Mouse (Mus musculus): Measurements from ENCODE around the gene Nek8. TPM values are rescaled to one million over a fixed set of nuclear protein-coding genes. Genes with fewer than 3 reads are reported as not detected.
"Not testable (repeated sequence)": the region's sequence is repeated elsewhere in the genome, so short reads cannot be mapped to it uniquely, and the experiment has no call there.

Gene Nek8
- total RNA-seq (2015) (2.4 and 8.6 TPM in 2 replicates), total RNA-seq (2017) (2.1 and 6.9 TPM in 2 replicates)

- peak; percentile 66 for ATAC-seq (ENCODE audit: poor library complexity, severe bottlenecking)
Measured at GRCm38 (mm10) chr11:78176402-78176862, at the start of gene Nek8, which contains the start of gene Tlcd1. TSS of gene Nek8 (minus strand) at chr11:78176675. TSS of gene Tlcd1 (plus strand) at chr11:78176711.

GRCm38 (mm10) chr11:78223586-78223985 lies 47.1 kb upstream of the Nek8 start:
- ATAC-seq (ENCODE audit: poor library complexity, severe bottlenecking), result no peak

GRCm38 (mm10) chr11:78215709-78216317 lies 39.3 kb upstream of the Nek8 start:
- ATAC-seq (ENCODE audit: poor library complexity, severe bottlenecking), result no peak

- peak; percentile 99 for ATAC-seq (ENCODE audit: poor library complexity, severe bottlenecking)
Measured at GRCm38 (mm10) chr11:78213086-78213817, 36.8 kb upstream of the Nek8 start.

- no peak for ATAC-seq (ENCODE audit: poor library complexity, severe bottlenecking)
Measured at GRCm38 (mm10) chr11:78211513-78211912, 35.0 kb upstream of the Nek8 start.

- no peak for ATAC-seq (ENCODE audit: poor library complexity, severe bottlenecking)
Measured at GRCm38 (mm10) chr11:78210615-78211014, 34.1 kb upstream of the Nek8 start.

GRCm38 (mm10) chr11:78209886-78210285 lies 33.4 kb upstream of the Nek8 start:
- no peak for ATAC-seq (ENCODE audit: poor library complexity, severe bottlenecking)

GRCm38 (mm10) chr11:78207190-78207589 lies 30.7 kb upstream of the Nek8 start:
- ATAC-seq (ENCODE audit: poor library complexity, severe bottlenecking), result no peak

GRCm38 (mm10) chr11:78205361-78206206 lies 29.1 kb upstream of the Nek8 start:
- ATAC-seq (ENCODE audit: poor library complexity, severe bottlenecking), result no peak

- ATAC-seq (ENCODE audit: poor library complexity, severe bottlenecking), result no peak
Measured at GRCm38 (mm10) chr11:78204287-78204686, 27.8 kb upstream of the Nek8 start.

GRCm38 (mm10) chr11:78202372-78202771 lies 25.9 kb upstream of the Nek8 start:
- no peak for ATAC-seq (ENCODE audit: poor library complexity, severe bottlenecking)

GRCm38 (mm10) chr11:78195101-78195863 lies 18.8 kb upstream of the Nek8 start:
- ATAC-seq (ENCODE audit: poor library complexity, severe bottlenecking), result no peak

- peak; percentile 97 for ATAC-seq (ENCODE audit: poor library complexity, severe bottlenecking)
Measured at GRCm38 (mm10) chr11:78194411-78195100, 18.1 kb upstream of the Nek8 start.

- no peak for ATAC-seq (ENCODE audit: poor library complexity, severe bottlenecking)
Measured at GRCm38 (mm10) chr11:78193113-78193512, 16.6 kb upstream of the Nek8 start, which contains the start of gene Proca1. TSS of gene Proca1 (plus strand) at chr11:78193392.

GRCm38 (mm10) chr11:78190041-78190440 lies 13.6 kb upstream of the Nek8 start:
- no peak for ATAC-seq (ENCODE audit: poor library complexity, severe bottlenecking)

- ATAC-seq (ENCODE audit: poor library complexity, severe bottlenecking), result peak; percentile 40; the same call in 1 of the 2 replicates
Measured at GRCm38 (mm10) chr11:78189234-78190040, 13.0 kb upstream of the Nek8 start.

GRCm38 (mm10) chr11:78188331-78189233 lies 12.1 kb upstream of the Nek8 start, which contains the start of gene Rab34:
TSS of gene Rab34 (plus strand) at chr11:78188430.
- ATAC-seq (ENCODE audit: poor library complexity, severe bottlenecking), result peak; percentile 31; the same call in 1 of the 2 replicates

GRCm38 (mm10) chr11:78184702-78185101 lies 8.2 kb upstream of the Nek8 start:
- not testable (repeated sequence) for ATAC-seq (ENCODE audit: poor library complexity, severe bottlenecking)
